Mouse (Mus musculus): Measurements from ENCODE around the gene Sinhcaf.
"Not testable (repeated sequence)": the region's sequence is repeated elsewhere in the genome, so short reads cannot be mapped to it uniquely, and the experiment has no call there.

Sinhcaf gene

DNA sequence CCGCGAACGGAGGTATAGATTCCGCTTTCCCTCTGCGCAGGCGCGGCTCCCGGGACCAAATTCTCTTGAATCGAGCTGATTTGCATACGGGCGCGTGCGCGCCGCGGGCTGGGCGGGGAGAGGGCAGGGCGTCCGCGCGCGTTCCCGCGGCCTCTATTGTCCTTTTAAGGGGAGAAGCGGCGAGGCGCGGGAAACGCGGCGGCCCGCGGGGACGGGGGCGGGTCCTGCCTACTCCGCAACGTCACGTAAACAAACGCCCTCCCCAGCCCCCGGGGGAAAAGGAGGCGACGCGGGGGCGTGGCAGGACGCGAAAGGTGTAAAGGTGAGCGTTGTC lies at the start of gene Sinhcaf:
TSS of gene Sinhcaf (minus strand) at position 59 of the 334 bp plus-strand sequence.
- DNase-seq: peak; percentile 98 to 99

DNA sequence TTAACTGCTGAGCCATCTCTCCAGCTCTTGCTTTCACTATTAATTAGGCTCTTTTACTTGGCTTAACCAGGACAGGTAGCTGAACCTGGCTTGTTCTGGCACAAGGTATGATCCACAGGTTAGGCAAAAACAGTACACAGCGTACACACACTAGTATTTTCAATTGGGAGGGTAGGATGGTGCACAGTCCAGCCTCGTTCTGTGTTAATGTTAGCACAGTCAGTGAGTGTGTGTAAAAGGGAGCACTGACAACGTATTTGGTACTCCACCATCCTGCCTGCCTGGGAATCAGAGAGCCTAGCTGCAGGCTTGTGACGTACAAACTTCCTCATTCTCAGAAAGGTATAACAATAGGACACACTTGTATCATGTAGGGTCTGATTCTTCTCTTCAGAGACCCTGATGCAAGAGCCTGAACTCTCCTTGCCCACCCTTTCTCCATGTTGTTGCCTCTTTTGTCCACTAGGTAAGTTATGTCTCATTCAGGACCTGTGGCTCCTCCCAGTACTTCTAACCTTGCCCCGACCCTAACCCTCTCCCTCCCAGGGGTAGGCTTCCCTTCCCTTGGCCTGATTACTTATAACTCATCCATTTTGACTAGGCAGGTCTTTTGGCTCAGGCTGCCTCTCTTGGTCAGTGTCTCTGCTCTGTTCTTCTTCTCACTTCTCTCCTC lies 48.2 kb upstream of the Sinhcaf start:
- DNase-seq: no peak

DNA sequence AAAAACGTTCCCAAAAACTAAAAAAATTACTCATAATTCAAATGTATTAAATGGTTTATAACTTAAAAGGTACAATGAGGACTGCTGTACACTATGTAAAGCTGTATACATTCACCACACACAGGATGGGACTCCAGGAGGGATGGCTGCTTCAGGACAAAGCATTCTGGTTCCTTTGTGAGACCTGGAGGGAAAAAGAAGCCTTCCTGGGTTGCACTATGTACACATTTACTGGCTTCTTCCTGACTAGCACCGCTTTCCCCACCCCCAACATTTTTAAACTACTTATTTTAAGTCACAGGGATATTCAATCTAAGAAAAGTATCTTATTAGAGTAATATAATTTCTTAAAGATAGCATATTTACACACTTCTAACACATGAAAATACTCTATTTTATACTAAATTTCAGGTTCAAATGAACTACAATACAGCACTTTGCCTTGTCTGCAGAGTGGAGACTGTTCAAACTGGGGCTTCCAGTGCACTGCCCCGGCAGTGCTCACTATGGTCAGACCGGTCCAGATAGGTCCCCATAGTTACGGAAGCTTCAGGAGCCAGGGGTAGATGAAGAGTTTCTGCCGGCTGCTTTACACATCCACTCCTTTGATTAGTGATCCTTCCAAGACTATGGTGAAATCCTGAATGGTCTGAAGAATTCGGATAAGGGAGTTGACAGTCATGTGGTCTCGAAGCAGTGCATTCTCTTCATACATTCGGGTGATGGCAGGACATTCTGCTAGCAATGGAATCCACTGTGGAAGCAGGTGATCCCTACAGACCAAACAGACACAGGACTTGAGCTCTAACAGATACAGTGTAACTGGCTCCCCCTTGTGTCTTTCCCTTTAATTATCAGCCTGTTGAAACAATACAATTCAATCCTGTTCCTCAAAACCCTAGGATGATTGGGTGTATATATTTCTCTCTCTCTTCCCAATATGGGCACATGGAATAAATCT lies 47.1 kb upstream of the Sinhcaf start:
- peak in 1 of 2 experiments; percentile 13 for DNase-seq

- no peak for DNase-seq
These were observed 46.3 kb upstream of the Sinhcaf start for GRCm38 (mm10) chr6:148992373-148993116.

- DNase-seq: no peak
These were observed 45.5 kb upstream of the Sinhcaf start for GRCm38 (mm10) chr6:148991660-148992372.

DNA sequence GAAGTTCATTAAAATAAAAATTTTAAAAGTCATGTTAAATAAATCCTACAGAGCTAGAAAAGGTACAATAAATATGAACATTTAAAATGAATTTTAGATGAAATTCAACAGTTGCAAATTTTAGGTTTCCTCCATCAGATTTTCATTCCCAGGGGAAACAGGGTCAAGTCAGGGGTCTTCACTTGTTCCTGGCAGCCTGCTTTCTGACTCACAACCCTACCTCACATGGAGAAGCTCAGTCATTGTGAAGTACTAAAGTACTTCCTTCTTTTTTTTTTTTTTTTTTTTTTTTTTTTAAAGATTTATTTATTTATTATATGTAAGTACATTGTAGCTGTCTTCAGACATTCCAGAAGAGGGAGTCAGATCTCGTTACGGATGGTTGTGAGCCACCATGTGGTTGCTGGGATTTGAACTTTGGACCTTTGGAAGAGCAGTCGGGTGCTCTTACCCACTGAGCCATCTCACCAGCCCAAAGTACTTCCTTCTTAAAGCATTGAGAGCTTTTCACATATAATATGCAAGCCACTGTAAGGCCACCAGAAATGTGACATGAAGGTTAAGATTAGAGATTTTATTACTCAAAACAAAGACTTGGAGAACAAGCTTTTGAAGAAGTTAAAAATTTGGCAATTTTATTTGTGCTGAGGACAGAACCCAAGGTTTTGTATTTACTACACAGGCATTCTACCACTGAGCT lies 43.7 kb upstream of the Sinhcaf start:
- not testable (repeated sequence) for DNase-seq

DNA sequence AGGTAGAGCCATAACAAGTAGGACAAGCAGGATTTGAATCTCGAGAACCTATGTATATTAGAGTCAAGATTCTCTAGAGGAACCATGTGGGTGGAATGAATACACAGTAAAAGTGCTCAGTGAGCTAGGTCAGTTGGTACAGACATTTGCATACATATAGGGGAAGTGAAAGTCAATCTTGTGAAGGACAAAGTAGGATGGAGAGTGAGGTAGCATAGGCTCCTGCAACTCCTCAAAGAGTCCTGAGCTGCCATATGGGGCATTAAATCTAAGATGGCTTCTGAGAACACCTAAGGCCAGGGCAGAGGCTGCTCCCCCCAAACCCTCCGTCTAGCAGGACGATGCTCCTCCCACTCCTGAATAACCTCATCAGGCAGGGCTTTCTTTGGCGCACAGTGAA lies 39.7 kb upstream of the Sinhcaf start:
- no peak for DNase-seq

DNA sequence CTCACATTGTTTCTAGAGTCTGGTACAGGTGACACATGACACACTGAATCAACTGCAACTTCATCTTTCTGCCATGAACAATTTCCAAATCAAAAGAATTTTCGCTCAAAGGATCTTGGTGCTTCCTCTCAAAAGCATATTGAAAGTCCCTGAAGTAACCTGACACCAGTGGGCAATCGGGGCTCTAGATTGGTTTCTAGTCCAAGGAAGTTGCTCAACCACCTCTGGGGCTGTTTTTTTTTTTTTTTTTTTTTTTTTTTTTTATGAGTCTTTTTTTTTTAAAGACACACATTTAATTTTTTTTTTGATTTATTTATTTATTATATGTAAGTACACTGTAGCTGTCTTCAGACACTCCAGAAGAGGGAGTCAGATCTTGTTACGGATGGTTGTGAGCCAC lies 34.2 kb upstream of the Sinhcaf start:
- no peak for DNase-seq

DNA sequence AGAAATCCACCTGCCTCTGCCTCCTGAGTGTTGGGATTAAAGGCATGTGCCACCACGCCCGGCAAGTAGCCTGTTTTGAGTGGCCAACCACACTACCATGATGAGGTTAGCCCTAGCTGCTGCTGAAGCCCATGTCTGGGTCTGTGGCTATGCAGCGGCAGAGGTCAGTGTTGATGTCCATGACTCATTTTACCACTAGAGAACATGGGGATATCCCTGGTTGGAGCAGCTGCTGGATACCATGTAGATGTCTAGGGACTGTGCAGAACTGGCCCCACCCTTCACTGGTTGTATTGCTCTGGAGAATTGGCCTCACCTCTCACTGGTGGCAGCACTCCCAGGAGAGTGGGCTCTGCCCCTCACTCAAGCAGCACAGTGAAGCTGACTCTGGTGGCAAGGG lies 28.8 kb upstream of the Sinhcaf start:
- DNase-seq: no peak

DNA sequence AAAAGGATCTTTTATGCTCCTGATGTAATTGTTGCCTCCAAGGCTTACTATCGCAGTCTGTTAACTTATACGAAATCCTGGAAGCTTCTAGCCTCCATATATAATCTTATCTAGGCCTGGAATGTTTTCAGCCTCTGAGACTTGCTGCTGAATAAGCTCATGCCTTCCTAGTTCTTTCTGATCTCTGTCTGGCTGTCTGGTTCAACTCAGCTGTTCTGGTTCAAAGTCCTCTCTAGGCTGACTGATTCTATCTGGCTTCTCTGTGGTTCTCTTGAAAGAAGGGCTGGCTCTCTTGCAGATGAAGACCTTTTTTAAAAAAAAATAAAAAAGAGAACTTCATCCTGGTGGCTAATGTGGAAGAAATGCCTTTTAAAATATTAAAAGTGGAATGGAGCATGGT lies 26.6 kb upstream of the Sinhcaf start:
- peak; percentile 28 to 32 for DNase-seq

GRCm38 (mm10) chr6:148972059-148972848 lies 26.0 kb upstream of the Sinhcaf start:
- no peak for DNase-seq

DNA sequence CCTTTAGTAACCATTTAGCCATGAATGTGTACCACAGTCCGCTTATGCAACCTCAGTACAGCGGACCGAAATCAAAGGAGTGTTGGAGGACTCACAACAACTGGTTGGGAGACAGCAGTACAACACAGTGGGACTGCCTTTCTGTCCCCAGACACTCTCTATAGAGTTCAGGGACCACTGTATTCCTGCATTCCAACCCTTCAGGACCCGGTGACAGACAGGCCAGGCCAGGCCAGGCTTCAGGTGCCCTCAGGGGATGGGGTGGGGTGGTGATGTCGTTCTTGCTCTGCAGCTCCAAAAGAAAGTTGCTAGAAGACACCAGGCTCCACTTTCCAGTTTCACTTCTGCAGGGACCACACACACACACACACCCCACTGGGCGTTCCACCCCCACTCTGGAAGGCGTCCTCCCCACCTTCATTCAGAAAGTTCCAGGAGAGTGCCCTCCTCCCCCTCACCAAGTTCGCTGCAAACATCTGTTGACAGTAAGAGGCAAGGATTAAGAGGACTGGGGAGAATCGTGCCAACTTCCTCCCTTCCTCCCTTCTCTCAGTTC lies 25.2 kb upstream of the Sinhcaf start:
- no peak for DNase-seq

GRCm38 (mm10) chr6:148961285-148961684 lies 15.0 kb upstream of the Sinhcaf start:
- no peak for DNase-seq

- DNase-seq: no peak
These were observed 13.4 kb upstream of the Sinhcaf start for GRCm38 (mm10) chr6:148959540-148960238.

DNA sequence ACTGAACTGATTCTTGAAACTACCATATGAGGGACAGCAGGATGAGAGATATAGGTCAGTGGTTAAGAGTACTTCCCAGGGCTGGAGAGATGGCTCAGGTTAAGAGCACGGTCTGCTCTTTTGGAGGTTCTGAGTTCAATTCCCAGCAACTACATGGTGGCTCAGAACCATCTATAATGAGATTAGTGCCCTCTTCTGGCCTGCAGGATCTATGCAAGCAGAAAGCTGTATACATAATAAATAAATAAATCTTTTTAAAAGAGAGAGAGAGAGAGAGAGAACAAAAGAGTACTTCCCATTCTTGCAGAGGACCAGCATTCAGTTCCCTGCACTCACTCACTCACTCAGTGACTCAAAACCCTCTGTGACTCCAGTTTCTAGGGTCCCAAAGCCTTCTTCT lies 12.4 kb upstream of the Sinhcaf start:
- DNase-seq: no peak

DNA sequence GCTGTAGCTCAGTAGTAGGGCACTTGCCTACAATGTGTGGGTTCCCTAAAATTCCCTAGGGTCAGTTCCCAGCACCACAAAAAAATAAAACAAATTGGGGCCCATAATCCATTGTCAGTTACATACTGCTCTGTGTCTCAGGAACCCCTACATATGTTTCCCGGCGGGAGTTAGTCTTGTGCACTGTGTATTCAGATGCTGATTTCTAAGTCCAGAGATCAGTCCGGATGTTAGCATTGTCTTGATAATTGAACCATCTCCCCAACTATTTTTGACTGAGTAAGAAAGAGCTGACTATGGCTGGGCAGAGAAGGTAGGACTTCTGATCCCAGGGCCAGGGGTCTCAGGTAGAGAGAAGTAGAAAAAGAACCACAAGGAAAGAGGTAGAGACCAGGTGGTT lies 10.8 kb upstream of the Sinhcaf start:
- DNase-seq: no peak

- no peak for DNase-seq
These were observed 9.6 kb upstream of the Sinhcaf start for GRCm38 (mm10) chr6:148955641-148956420.

GRCm38 (mm10) chr6:148946881-148947405 lies 676 bp upstream of the Sinhcaf start:
- no peak for DNase-seq

All from kidney, adult 8-10 months (tissue).